Mouse (Mus musculus) lung, embryonic 14.5 days (tissue): ENCODE results near the gene Btbd9. TPM values are rescaled to one million over a fixed set of nuclear protein-coding genes. Genes with fewer than 3 reads are reported as not detected.

ENCODE experiments used
- ATAC-seq: fragments of 200-750 bp; cut with Nextera tagmentation; 2 replicates; pipeline ENCODE4 v1.8.0; 2017; ENCODE audit warnings: mild to moderate bottlenecking, moderate TSS enrichment, moderate library complexity; ENCODE audit not compliant: insufficient read depth
- DNase-seq: peaks from one replicate; pipeline ENCODE4 v3.0.0-alpha.2; 2015
- H3K27ac ChIP-seq: fragments of 300-500 bp; sonication (generic); 2 replicates; pipeline ENCODE4 v1.5.1; 2014; ENCODE audit warnings: low read depth, mild to moderate bottlenecking, moderate library complexity
- H3K27me3 ChIP-seq: fragments of 300-500 bp; sonication (generic); 2 replicates; pipeline ENCODE4 v1.6.1; 2014; ENCODE audit warnings: low read length, control low read depth; ENCODE audit not compliant: insufficient read depth
- H3K36me3 ChIP-seq: fragments of 300-500 bp; sonication (generic); 2 replicates; pipeline ENCODE4 v1.6.1; 2014; ENCODE audit warnings: control low read depth; ENCODE audit not compliant: insufficient read depth
- H3K4me1 ChIP-seq: fragments of 300-500 bp; sonication (generic); 2 replicates; pipeline ENCODE4 v1.6.1; 2014; ENCODE audit warnings: antibody characterized with exemption, control low read depth; ENCODE audit not compliant: insufficient read depth
- H3K4me2 ChIP-seq: fragments of 300-500 bp; sonication (generic); 2 replicates; pipeline ENCODE4 v1.6.1; 2014; ENCODE audit warnings: mild to moderate bottlenecking
- H3K4me3 ChIP-seq: fragments of 300-500 bp; sonication (generic); 2 replicates; pipeline ENCODE4 v1.5.1; 2014; ENCODE audit warnings: low read depth, low read length
- H3K9ac ChIP-seq: fragments of 300-500 bp; sonication (generic); 2 replicates; pipeline ENCODE4 v1.6.1; 2014
- H3K9me3 ChIP-seq: fragments of 300-500 bp; sonication (generic); 2 replicates; pipeline ENCODE4 v1.6.1; 2016; ENCODE audit warnings: low read depth, low read length, control low read depth
- CTCF ChIP-seq: IDR thresholded peaks from 2 replicates; pipeline ENCODE4 v1.5.1; 2016; ENCODE audit warnings: antibody characterized with exemption, low read depth
- WGBS: fragments of 180-500 bp; shearing (Covaris S2); extraction: QIAGEN DNeasy Blood & Tissue Kit; methylation state at CpG from one replicate; pipeline ENCODE4 v1.1.7; 2014; 5-methylcytosine and 5-hydroxymethylcytosine counted together
- polyA plus RNA-seq: library from polyadenylated mRNA; unstranded; fragments of >200 nt; fragmentation: Nextera tagmentation; extraction: Ambion mirVana; gene quantifications from 2 replicates; pipeline ENCODE4 v1.2.1, GENCODE M21; 2014

The Btbd9 gene
- polyA plus RNA-seq, 1 experiment from 2014 or later: 51.8 TPM

DNA sequence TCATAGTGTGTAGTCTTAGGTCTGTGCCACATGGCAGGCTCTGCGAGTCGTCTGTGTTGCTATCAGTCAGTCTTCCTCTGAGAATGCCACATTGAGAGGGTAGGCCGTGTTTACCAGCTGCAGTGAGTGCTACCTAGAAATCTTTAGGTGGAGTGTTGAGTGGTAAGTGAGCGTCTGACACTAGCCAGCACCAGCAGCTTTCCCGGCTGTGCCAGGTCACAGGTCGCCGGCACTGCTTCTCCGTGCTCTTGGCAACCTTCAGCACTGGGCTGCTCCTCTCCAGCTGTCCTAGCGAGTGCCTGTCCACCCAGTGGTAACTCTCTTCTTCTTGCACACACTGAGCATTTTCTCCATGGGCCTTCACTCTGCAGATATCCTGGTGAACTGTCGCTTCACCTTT, 377.9 kb downstream of the Btbd9 start:
- Histone ChIP-seq H3K9me3 (no peaks in the 10 kb centered on the region), H3K27me3 (no peaks in the 10 kb centered on the region), H3K4me2 (no peak overlapping the region), H3K4me1 (peaks cover 32% of the 10 kb centered on the region), H3K9ac (no peak overlapping the region), H3K4me3 (no peak overlapping the region), H3K27ac (0 out of 2 replicates have a peak overlapping the region, but pooled peaks have one; percentile 4), H3K36me3 (peaks cover 14% of the 10 kb centered on the region; the same call in 1 of the 2 replicates)
- WGBS: 38% methylated on average over 10 of the region's 10 CpGs
- no peak for DNase-seq
- no peak for TF ChIP-seq CTCF
- ATAC-seq: no peak

DNA sequence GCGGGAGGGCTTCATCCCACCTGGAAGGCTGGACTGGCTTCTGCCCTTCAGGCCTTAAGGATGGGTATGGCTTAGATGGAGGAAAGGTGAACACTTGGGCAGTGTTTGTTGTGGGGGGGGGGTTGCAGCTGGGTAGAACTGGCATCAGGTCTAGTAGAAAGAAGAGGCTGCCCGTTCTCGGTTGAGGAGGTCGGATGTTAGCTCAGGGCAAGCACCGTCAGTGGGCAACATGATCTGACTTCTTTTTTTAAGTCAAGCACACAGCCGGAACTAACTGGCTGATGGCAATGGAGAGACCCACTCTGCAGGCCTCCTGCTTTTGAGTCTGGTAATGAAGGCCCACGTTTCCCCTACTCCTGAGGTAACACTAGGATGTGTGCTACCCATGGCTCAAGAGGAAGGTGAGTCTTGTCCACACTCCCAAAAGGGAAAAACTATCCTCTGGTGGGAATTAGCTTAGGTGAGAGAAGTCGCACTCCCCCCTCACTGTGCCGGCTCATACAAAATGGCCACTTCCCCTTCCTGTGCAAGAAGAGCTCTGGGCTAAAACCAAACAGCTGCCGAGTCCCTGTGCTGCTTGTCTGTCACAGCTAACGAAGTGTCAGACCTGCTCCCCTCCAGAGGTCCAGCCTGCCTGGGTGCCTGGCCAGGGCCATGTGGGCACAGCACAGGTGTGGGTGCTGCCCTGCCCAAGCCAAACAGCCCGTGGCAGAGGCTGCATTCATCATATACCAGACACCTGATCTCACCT, 378.8 kb downstream of the Btbd9 start:
- Histone ChIP-seq H3K4me2 (no peak overlapping the region), H3K9me3 (no peaks in the 10 kb centered on the region), H3K36me3 (peaks cover 14% of the 10 kb centered on the region), H3K4me1 (peaks cover 32% of the 10 kb centered on the region), H3K27me3 (no peaks in the 10 kb centered on the region), H3K4me3 (no peak overlapping the region), H3K27ac (peak overlapping the region; percentile 25; the same call in 1 of the 2 replicates), H3K9ac (no peak overlapping the region)
- WGBS: 59% methylated on average over 12 of the region's 12 CpGs
- ATAC-seq: no peak
- DNase-seq: no peak
- no peak for TF ChIP-seq CTCF

DNA sequence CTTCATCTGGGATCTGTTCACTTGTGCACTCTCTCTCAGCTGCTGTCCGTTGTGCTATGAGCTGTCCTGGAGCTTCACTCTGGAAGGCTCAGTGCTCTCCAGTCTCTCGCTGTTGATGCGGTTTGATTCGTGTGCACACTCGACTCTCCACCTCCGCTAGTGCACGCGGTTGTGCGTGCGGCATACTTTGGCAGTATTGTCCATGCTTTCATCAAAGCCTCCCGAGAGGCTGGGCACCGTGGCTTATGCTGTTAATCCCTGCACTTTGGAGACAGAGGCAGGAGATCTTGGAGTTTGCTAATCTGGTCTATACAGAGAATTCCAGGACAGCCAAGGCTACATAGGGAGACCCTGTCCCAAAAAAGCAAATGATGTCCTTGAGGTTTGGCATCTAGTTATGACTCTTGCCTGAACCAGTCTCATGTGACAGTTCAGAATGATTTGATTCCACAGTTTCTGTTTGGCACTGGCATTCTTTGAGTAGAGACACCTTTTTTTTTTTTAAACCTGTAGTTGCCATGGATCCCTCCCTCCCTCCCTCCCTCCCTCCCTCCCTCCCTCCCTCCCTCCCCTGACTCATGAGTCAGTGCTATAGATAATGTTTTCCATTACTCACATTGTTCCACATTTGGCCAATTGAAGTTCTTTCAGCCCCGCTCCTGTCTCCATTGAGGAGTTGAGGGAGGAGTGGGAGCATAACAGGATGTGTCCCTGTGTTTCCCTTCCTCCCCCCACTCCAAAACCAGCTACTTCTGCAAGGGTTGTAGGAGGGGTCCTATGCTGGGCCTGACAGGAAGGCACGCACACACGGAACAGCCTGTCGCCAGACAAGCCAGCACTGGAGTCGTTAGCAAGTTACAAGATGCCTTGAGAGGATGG, 379.6 kb downstream of the Btbd9 start:
- no peaks in the 10 kb centered on the region for H3K27me3 ChIP-seq
- ATAC-seq: no peak; the same call in 1 of the 2 replicates
- H3K27ac ChIP-seq: peak overlapping the region; percentile 39; the same call in 1 of the 2 replicates
- WGBS: 67% methylated on average over 17 of the region's 17 CpGs
- H3K4me1 ChIP-seq: peaks cover 32% of the 10 kb centered on the region
- no peak overlapping the region for H3K9ac ChIP-seq
- no peaks in the 10 kb centered on the region for H3K9me3 ChIP-seq
- H3K4me2 ChIP-seq: no peak overlapping the region
- H3K36me3 ChIP-seq: peaks cover 18% of the 10 kb centered on the region
- peak; percentile 41 for DNase-seq
- no peak for TF ChIP-seq CTCF
- H3K4me3 ChIP-seq: no peak overlapping the region

DNA sequence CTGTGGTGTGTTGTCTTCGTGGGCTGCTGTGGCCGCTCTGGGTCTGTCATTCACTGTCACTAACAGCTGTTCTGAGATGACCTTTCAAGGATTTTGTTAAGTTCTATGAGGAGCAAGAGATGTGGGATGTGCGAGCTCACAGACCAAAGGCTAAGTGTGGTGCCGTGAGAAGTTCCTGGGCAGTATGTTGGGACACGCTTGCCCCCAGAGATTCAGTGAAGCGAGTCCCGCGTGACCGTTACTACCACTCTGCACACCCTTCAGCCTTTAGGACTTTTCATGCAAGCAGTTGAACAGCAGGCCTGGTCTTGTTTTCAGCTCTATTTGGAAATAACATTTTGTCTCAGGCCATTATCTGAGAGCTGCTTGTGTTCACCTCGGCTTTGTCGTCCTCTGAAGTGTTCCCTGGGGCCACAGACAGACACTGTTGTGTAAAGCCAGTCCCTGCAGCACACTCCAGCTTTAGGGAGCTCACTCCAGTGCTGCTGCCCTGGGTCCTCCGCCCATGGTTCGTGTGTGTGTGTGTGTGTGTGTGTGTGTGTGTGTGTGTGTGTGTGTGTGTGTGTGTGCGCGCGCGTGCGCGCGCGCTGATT, 380.6 kb downstream of the Btbd9 start:
- ATAC-seq (no peak), DNase-seq (no peak)
- Histone ChIP-seq H3K27ac (no peak overlapping the region), H3K9ac (no peak overlapping the region), H3K4me2 (no peak overlapping the region), H3K4me1 (peaks cover 32% of the 10 kb centered on the region), H3K36me3 (peaks cover 18% of the 10 kb centered on the region), H3K27me3 (no peaks in the 10 kb centered on the region), H3K9me3 (no peaks in the 10 kb centered on the region), H3K4me3 (no peak overlapping the region)
- WGBS: 77% methylated on average over 21 of the region's 21 CpGs
- TF ChIP-seq CTCF: no peak

DNA sequence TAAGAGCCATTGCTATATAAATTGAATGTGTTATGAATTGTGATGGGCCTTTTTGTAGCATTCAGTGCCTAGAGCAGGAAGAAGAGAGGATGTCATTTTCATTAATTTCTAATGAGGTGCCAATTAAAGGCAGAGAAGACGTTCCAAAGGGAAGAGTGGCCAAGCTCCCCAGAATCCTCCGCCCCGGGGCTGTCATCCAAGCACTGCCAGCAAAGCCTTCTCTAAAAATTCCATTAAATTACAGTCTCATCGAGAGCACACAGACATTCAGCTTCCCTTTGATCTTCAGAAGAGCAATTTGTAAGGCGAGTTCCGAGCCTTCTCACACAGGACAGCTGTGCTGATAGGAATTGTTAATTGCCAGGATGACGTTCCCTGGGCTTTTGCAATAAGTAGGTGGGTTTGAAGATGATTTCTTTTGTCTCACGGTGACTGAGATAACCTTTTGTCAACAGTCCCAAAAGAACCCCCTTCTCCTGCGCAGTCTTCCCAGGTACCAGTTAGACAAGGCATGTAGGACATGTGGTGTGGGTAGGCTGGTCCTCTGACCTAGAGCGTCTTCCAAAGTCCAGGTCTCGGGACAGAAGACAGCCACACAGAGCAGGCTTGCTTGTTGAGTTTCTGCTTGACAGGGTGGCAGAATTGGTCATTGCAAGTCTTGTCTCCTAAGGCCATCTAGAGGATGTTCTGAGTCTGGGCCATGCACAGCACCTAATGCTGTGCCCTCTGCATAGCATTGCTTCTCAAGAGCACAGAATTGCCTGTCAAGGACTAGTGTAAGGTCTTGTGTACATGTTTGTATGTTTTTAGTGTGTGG, 381.5 kb downstream of the Btbd9 start:
- TF ChIP-seq CTCF: no peak; the same call in 1 of the 2 replicates
- Histone ChIP-seq H3K4me1 (peaks cover 26% of the 10 kb centered on the region), H3K9me3 (no peaks in the 10 kb centered on the region), H3K9ac (no peak overlapping the region), H3K4me3 (no peak overlapping the region), H3K27me3 (no peaks in the 10 kb centered on the region), H3K36me3 (peaks cover 18% of the 10 kb centered on the region), H3K27ac (no peak overlapping the region), H3K4me2 (no peak overlapping the region)
- WGBS: 37% methylated on average over 11 of the region's 11 CpGs
- ATAC-seq (peak; percentile 25; the same call in 1 of the 2 replicates), DNase-seq (peak; percentile 73)

DNA sequence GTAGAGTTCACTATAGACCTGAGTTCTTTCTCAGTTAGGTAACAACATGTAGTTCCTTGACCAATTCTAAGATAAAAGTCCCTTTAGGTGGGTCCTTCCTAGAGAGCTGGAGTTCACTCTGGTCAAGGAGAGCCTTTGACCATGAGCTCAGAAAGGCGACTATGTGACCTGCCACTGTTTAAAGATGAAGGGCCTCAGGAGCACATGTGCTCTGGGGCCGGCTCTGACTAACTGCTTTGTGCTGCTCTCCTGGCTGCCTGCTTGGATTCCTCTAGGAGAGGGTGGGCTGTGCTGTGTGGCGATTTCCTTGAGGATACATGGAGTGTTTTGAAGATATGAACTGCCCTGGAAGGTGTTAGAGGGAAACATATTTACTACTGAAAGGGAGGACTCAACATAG, 382.2 kb downstream of the Btbd9 start:
- WGBS: 21% methylated on average over 3 of the region's 3 CpGs
- peak; percentile 41 for DNase-seq

More for the DNA sequence above, 382.2 kb downstream of the Btbd9 start:
- H3K4me2 ChIP-seq: no peak overlapping the region
- TF ChIP-seq CTCF: no peak
- H3K4me3 ChIP-seq: no peak overlapping the region
- H3K27ac ChIP-seq: no peak overlapping the region
- H3K9me3 ChIP-seq: no peaks in the 10 kb centered on the region
- H3K27me3 ChIP-seq: no peaks in the 10 kb centered on the region
- 0 out of 2 replicates have a peak, but pooled peaks have one; percentile 35 for ATAC-seq
- no peak overlapping the region for H3K9ac ChIP-seq
- peaks cover 18% of the 10 kb centered on the region for H3K36me3 ChIP-seq
- H3K4me1 ChIP-seq: peaks cover 19% of the 10 kb centered on the region
